Mouse (Mus musculus) kidney, embryonic 16.5 days (tissue): Measurements from ENCODE around the gene Eya2. TPM values are rescaled to one million over a fixed set of nuclear protein-coding genes. Genes with fewer than 3 reads are reported as not detected.

Source experiments
- ATAC-seq: fragments of 200-750 bp; cut with Nextera tagmentation; 2 replicates; pipeline ENCODE4 v1.8.0; 2017; ENCODE audit warnings: moderate TSS enrichment; ENCODE audit not compliant: low FRiP score, low TSS enrichment
- H3K27ac ChIP-seq: fragments of 300-500 bp; sonication (generic); 2 replicates; pipeline ENCODE4 v1.5.1; 2014; ENCODE audit warnings: low read length
- H3K27me3 ChIP-seq: fragments of 300-500 bp; sonication (generic); 2 replicates; pipeline ENCODE4 v1.6.1; 2014; ENCODE audit warnings: low read length, control low read depth, mixed read lengths; ENCODE audit not compliant: insufficient read depth
- H3K36me3 ChIP-seq: fragments of 300-500 bp; sonication (generic); 2 replicates; pipeline ENCODE4 v1.6.1; 2014; ENCODE audit warnings: low read length, control low read depth, mixed read lengths; ENCODE audit not compliant: insufficient read depth
- H3K4me1 ChIP-seq: fragments of 300-500 bp; sonication (generic); 2 replicates; pipeline ENCODE4 v1.6.1; 2014; ENCODE audit warnings: low read length, control low read depth, mixed read lengths; ENCODE audit not compliant: insufficient read depth
- H3K4me2 ChIP-seq: fragments of 300-500 bp; sonication (generic); replicated peaks from 2 replicates; pipeline ENCODE4 v1.6.1; 2014; ENCODE audit warnings: low read depth, low read length
- H3K4me3 ChIP-seq: fragments of 300-500 bp; sonication (generic); 2 replicates; pipeline ENCODE4 v1.5.1; 2014; ENCODE audit warnings: mild to moderate bottlenecking, low read length
- H3K9ac ChIP-seq: fragments of 300-500 bp; sonication (generic); replicated peaks from 2 replicates; pipeline ENCODE4 v1.6.1; 2014; ENCODE audit warnings: low read length
- H3K9me3 ChIP-seq: fragments of 300-500 bp; sonication (generic); 2 replicates; pipeline ENCODE4 v1.6.1; 2016; ENCODE audit warnings: low read length, control low read depth
- WGBS: fragments of 180-500 bp; shearing (Covaris S2); extraction: QIAGEN DNeasy Blood & Tissue Kit; methylation state at CpG from one replicate; pipeline ENCODE4 v1.1.7; 2014; 5-methylcytosine and 5-hydroxymethylcytosine counted together
- polyA plus RNA-seq: library from polyadenylated mRNA; unstranded; fragments of >200 nt; fragmentation: Nextera tagmentation; extraction: Ambion mirVana; gene quantifications from 2 replicates; pipeline ENCODE4 v1.2.1, GENCODE M21; 2015

Eya2 gene
- polyA plus RNA-seq, 1 experiment from 2014 or later = 6.8 TPM

DNA sequence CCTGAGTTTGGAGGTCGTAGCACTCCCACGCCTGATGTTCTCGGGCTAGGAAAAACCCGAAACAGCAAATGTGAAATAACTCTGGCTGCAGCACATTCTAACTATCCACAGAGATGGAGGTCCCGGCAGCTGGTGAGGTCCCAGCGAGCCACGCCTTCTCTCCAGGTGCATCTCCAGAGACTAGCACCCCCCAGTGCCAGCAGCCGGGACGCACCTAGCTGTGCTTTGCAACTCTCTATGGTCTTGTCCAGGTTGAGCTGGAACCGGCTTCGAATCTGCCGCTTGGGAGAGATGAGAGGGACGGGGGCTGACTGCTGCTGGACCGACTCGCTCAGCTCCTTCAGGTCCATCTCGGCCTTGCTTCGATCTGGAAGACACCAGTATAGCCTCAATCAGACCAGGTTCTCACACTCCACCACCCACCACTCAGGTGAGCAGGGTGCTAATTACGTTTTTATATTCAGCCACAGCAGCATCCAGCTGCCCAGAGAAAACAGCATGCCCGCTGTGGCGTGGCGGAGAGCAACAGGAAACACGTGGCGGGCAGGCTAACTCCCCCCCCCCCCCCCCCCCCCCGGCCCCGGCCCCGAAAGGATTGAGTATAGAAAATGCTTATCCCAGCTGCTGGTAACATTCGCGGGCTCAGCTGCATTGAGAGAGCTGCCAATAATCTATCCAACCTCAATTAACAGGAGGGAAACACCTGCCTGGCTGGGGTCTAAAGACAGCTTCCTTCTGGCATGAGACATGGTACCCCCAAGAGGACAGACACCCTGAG is 220.5 kb downstream of the Eya2 start:
- Histone ChIP-seq H3K9ac (no peak overlapping the region), H3K9me3 (no peaks in the 10 kb centered on the region), H3K36me3 (peaks cover 79% of the 10 kb centered on the region), H3K4me1 (no peaks in the 10 kb centered on the region), H3K4me2 (no peak overlapping the region), H3K27ac (no peak overlapping the region), H3K27me3 (no peaks in the 10 kb centered on the region), H3K4me3 (no peak overlapping the region)
- 82% methylated on average over 26 of the region's 28 CpGs for WGBS
- ATAC-seq = no peak

DNA sequence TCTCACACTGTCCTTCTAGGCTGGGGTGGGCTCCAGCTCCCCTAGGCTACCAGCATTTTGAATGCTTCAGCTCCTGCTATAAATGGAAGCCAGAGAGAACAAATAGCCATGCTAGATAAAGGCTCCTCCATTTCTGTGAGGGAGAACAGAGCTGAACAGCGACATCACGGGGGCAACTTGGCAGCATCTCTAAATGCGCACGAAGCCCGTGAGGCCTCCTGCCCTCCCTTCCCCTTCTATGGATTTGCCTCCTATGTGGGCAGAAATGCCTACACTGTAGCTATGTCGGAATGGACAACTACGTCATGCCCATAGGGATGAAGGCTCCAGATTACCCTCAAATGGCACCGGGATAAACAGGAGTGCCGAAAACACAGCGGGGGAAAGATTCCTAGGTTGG is 222.6 kb downstream of the Eya2 start:
- Histone ChIP-seq H3K36me3 (peaks cover 64% of the 10 kb centered on the region), H3K9me3 (no peaks in the 10 kb centered on the region), H3K4me1 (no peaks in the 10 kb centered on the region), H3K4me2 (no peak overlapping the region), H3K27me3 (no peaks in the 10 kb centered on the region), H3K9ac (0 out of 2 replicates have a peak overlapping the region, but pooled peaks have one; percentile 1), H3K27ac (no peak overlapping the region), H3K4me3 (no peak overlapping the region)
- no peak for ATAC-seq
- 96% methylated on average over 10 of the region's 10 CpGs for WGBS

DNA sequence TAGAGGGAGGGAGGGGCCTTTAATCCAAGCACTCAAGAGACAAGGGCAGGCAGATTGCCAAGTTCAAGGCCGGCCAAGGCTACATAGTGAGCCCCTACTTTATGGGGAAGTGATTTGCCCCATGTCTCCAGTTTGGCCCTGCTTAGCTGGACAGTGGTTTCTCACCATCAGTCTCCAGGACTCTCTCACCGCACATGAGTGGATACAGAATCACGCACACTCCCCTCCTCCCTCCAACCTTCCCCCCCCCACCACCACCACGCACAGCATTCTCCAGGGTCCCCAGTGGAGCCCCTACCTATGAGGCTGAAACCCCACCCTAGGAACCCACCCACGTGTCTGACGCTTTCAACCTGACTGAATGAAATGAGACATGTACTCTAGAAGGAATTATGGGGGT is 223.7 kb downstream of the Eya2 start:
- Histone ChIP-seq H3K9me3 (no peaks in the 10 kb centered on the region), H3K9ac (no peak overlapping the region), H3K4me3 (no peak overlapping the region), H3K36me3 (peaks cover 64% of the 10 kb centered on the region), H3K4me2 (no peak overlapping the region), H3K27me3 (no peaks in the 10 kb centered on the region), H3K4me1 (no peaks in the 10 kb centered on the region), H3K27ac (no peak overlapping the region)
- ATAC-seq = no peak
- WGBS = 83% methylated on average over 6 of the region's 6 CpGs

DNA sequence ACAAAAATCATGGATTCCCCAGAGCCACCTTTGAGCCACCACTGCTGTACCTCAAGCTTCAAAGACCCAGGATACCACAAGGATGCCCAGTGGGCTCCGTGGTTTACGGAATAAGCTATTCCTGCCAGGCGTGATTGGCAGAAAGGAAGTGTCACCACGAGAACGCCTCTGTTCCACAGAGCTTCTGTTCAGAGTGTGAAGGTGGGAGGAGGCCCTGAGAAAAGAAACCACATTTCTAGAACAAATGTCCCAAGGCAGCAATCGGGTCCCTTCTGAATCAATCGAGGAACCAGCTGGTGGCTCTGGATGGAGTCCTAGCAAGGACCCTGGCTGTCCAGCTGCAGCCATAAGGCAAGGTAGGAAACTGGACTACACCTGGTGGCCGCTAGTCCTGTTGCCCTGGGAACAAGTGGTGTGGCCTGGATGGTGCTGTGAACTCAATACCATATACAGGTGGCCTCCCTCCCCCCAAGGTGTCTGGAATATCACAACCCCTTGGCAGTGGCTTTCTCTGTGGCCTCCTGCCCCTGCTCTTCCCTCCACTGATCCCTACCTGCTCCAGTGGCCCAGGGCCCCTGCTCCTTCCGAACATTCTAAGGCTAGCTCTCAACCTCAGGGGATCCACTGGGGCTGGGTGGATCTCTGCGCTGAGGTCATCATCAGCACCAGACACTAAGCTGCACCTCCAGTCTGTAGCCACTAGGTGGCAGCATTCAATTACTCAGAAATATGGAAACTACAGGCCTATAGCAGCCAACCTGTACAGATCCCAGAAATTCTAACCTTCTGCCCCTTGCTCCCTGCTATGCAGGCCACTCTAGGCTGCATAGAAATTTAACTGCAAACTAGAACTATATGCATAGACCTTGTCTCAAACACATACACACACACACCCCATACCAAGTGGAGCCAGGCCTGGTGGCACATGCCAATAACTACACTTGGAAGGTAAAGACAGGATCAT is 224.4 kb downstream of the Eya2 start:
- Histone ChIP-seq H3K27ac (no peak overlapping the region), H3K9me3 (no peaks in the 10 kb centered on the region), H3K27me3 (no peaks in the 10 kb centered on the region), H3K9ac (no peak overlapping the region), H3K4me1 (no peaks in the 10 kb centered on the region), H3K36me3 (peaks cover 63% of the 10 kb centered on the region), H3K4me3 (no peak overlapping the region), H3K4me2 (no peak overlapping the region)
- WGBS = 78% methylated on average over 10 of the region's 10 CpGs
- ATAC-seq = peak; percentile 76

DNA sequence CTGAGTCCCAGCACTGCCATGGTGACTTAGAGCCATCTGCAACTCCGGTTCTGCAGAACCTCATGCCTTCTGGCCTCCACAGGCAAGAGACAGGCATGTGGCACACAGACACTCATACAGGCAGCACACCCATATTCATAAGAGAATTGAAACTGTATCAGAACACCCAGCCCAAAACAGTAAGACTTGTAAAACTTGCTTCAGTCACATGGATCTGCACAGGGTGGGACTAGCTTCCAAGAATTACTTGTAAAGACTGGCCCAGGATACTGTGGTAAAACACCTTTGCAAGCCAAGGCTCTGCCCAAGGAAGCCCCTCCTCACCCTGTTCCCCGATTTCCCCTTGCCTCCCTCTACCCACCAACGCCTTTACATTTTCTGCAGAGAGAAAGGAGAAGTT is 225.2 kb downstream of the Eya2 start:
- Histone ChIP-seq H3K27me3 (no peaks in the 10 kb centered on the region), H3K27ac (no peak overlapping the region; the same call in 1 of the 2 replicates), H3K9me3 (no peaks in the 10 kb centered on the region), H3K4me3 (no peak overlapping the region), H3K36me3 (peaks cover 64% of the 10 kb centered on the region), H3K4me2 (no peak overlapping the region), H3K9ac (no peak overlapping the region), H3K4me1 (no peaks in the 10 kb centered on the region)
- 80% methylated on average over 3 of the region's 3 CpGs for WGBS
- no peak for ATAC-seq

DNA sequence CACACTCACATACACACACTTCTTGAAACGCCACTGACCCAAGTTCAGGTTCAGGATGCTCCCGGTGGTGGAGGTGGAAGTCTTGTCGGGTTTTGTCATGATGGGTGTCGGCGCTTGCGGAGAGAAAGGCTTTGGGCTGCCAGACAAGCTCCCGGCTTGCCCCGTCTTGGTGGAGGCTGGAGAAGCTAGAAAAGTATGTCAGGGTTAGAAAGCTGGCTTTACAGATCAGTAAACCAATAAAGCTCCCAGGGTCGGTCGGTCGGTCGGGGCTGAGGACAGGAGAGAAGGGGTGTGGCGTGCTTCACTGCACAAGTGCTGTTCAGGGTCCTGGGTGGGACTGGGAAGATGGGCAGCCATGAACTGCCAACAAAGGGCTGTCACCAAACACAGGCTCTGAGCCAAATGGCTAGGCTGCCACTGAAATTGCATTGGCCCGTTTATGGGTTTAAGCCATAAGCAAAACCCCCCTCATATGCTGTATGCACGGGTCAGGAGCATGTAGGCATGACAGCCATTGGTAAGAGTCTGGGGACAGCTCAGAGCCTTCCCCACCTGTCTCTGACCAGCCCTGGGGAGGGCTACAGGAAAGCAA is 225.8 kb downstream of the Eya2 start:
- H3K4me3 ChIP-seq = no peak overlapping the region
- no peaks in the 10 kb centered on the region for H3K9me3 ChIP-seq
- no peaks in the 10 kb centered on the region for H3K27me3 ChIP-seq
- no peak overlapping the region for H3K4me2 ChIP-seq
- no peak overlapping the region; the same call in 1 of the 2 replicates for H3K27ac ChIP-seq
- no peaks in the 10 kb centered on the region for H3K4me1 ChIP-seq
- ATAC-seq = no peak
- no peak overlapping the region for H3K9ac ChIP-seq
- H3K36me3 ChIP-seq = peaks cover 67% of the 10 kb centered on the region
- WGBS = 56% methylated on average over 15 of the region's 15 CpGs

Other genes with a start within 250 kb of the Eya2 start
- 1.1 and 1.3 TPM in 2 replicates for gene Zfp663, start 226.3 kb upstream of the Eya2 start, polyA plus RNA-seq
- gene Zfp334, start 206.8 kb upstream of the Eya2 start, polyA plus RNA-seq = 8.7 and 8.9 TPM in 2 replicates
- not detected in 2 replicates for gene Ocstamp, start 194.6 kb upstream of the Eya2 start, polyA plus RNA-seq
- gene Slc13a3, start 121.8 kb upstream of the Eya2 start, polyA plus RNA-seq = 4.3 and 4.5 TPM in 2 replicates
- gene Trp53rka, start 101.7 kb upstream of the Eya2 start, polyA plus RNA-seq = 37.7 and 38.9 TPM in 2 replicates
- 8.3 TPM in 2 replicates for gene Slc2a10, start 91.2 kb upstream of the Eya2 start, polyA plus RNA-seq